Mouse (Mus musculus) liver, postnatal 0 days (tissue): ENCODE results near the gene Pdxdc1. TPM values are rescaled to one million over a fixed set of nuclear protein-coding genes. Genes with fewer than 3 reads are reported as not detected.

ENCODE experiments used
- ATAC-seq: fragments of 200-750 bp; cut with Nextera tagmentation; 2 replicates; pipeline ENCODE4 v1.8.0; 2017; ENCODE audit warnings: mild to moderate bottlenecking, moderate library complexity
- DNase-seq: peaks from one replicate; pipeline ENCODE4 v3.0.0-alpha.2; 2016
- H3K27ac ChIP-seq: fragments of 300-500 bp; sonication (generic); 2 replicates; pipeline ENCODE4 v1.5.1; 2014; ENCODE audit warnings: antibody characterized with exemption, moderate library complexity, mild to moderate bottlenecking, low read depth
- H3K27me3 ChIP-seq: fragments of 300-500 bp; sonication (generic); 2 replicates; pipeline ENCODE4 v1.6.1; 2014; ENCODE audit warnings: low read length, control low read depth, mixed read lengths; ENCODE audit not compliant: insufficient read depth
- H3K36me3 ChIP-seq: fragments of 300-500 bp; sonication (generic); replicated peaks from 2 replicates; pipeline ENCODE4 v1.6.1; 2014; ENCODE audit warnings: mild to moderate bottlenecking, control low read depth, low read length, moderate library complexity, mixed read lengths; ENCODE audit not compliant: insufficient read depth
- H3K4me1 ChIP-seq: fragments of 300-500 bp; sonication (generic); 2 replicates; pipeline ENCODE4 v1.6.1; 2014; ENCODE audit warnings: antibody characterized with exemption, mild to moderate bottlenecking, control low read depth; ENCODE audit not compliant: insufficient read depth
- H3K4me2 ChIP-seq: fragments of 300-500 bp; sonication (generic); 2 replicates; pipeline ENCODE4 v1.6.1; 2014; ENCODE audit warnings: low read depth, mild to moderate bottlenecking, low read length, moderate library complexity, mixed read lengths
- H3K4me3 ChIP-seq: fragments of 300-500 bp; sonication (generic); 2 replicates; pipeline ENCODE4 v1.5.1; 2014; ENCODE audit warnings: low read depth, low read length
- H3K9ac ChIP-seq: fragments of 300-500 bp; sonication (generic); replicated peaks from 2 replicates; pipeline ENCODE4 v1.6.1; 2014; ENCODE audit warnings: mild to moderate bottlenecking, moderate library complexity
- H3K9me3 ChIP-seq: fragments of 300-500 bp; sonication (generic); 2 replicates; pipeline ENCODE4 v1.6.1; 2016; ENCODE audit warnings: mild to moderate bottlenecking, control low read depth, low read length, mixed read lengths
- CTCF ChIP-seq: sonication (generic); IDR thresholded peaks from 2 replicates; pipeline ENCODE4 v1.5.1; 2016; ENCODE audit warnings: antibody characterized with exemption, low read depth
- EP300 ChIP-seq: IDR thresholded peaks from 2 replicates; pipeline ENCODE4 v1.6.1; 2016; ENCODE audit warnings: antibody characterized with exemption, low read depth, mild to moderate bottlenecking
- WGBS: fragments of 180-500 bp; shearing (Covaris S2); extraction: QIAGEN DNeasy Blood & Tissue Kit; methylation state at CpG from one replicate; pipeline ENCODE4 v1.1.7; 2014; ENCODE audit not compliant: insufficient replicate concordance; 5-methylcytosine and 5-hydroxymethylcytosine counted together
- polyA plus RNA-seq: library from polyadenylated mRNA; unstranded; fragments of >200 nt; fragmentation: Nextera tagmentation; extraction: Ambion mirVana; gene quantifications from 2 replicates; pipeline ENCODE4 v1.2.1, GENCODE M21; 2015

Gene Pdxdc1
- 24.7 and 27.5 TPM in 2 replicates for polyA plus RNA-seq

DNA sequence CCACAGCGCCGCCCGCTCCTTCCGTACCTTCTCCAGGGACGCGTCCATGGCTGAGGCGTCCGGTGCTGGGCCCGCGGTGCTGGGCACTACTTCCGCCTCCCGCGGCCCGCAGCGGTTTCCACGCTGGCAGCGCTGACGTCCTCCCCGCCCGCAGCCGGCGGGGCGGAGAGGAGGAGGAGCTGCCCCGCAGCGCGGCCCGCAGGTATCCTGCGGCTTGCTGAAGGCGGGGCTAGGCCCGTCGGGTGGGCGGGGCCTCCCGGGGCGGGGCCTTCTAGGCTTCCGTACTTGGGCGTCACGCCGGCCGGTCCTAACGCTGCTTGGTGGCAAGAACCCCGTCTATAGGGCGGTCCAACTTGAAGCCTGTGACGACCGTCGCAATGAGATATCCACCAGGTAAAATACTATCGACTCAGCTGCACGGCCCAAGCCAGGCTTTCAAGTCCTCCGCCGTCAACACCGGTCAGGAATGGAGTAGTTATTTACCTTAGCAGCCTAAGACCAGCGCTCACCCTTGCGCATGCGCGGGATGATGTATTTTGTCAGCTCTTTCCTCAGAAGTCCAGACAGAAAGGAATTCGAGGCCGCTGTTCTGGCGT lies at the start of gene Pdxdc1, which contains the start of gene Mpv17l:
TSS of gene Pdxdc1 (minus strand) at position 244 of the 596 bp plus-strand sequence.
TSS of gene Mpv17l (plus strand) at position 274 of the 596 bp plus-strand sequence.
- Histone ChIP-seq H3K9ac (peak within 1 kb of the TSS; percentile 98), H3K27ac (peak within 1 kb of the TSS; percentile 95), H3K36me3 (no peaks in the 10 kb centered on the region), H3K4me1 (peaks cover 12% of the 10 kb centered on the region), H3K27me3 (no peaks in the 10 kb centered on the region), H3K4me3 (peak within 1 kb of the TSS; percentile 98), H3K4me2 (peak within 1 kb of the TSS; percentile 94), H3K9me3 (no peaks in the 10 kb centered on the region)
- TF ChIP-seq EP300 (no peak), CTCF (no peak)
- under 1% methylated on average over 54 of the region's 57 CpGs for WGBS
- ATAC-seq (peak; percentile 95), DNase-seq (peak; percentile 99)

DNA sequence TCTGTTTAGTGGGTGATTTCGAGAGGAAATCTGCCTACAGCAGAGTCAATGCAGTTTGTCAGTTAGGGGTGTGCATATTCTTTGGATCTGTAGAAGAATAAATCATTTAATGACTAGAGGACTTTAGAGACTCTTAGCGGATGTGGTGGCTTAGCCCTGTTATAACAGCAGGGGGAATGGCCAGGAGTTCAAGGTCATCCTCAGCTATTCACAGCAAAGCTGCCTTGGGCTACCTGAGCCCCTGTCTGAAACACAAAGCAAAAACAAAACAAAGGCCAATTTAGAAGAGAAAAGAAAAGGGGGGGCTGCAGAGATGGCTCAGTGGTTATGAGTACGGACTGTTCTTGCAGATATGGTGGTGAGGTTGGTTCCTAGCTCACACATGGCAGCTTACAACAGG lies 48.3 kb upstream of the Pdxdc1 start:
- Histone ChIP-seq H3K4me1 (no peaks in the 10 kb centered on the region), H3K27ac (no peak overlapping the region), H3K9me3 (no peaks in the 10 kb centered on the region), H3K9ac (no peak overlapping the region), H3K4me3 (no peak overlapping the region), H3K36me3 (0 out of 2 replicates have a peak, but pooled peaks cover 3% of the 10 kb centered on the region), H3K27me3 (no peaks in the 10 kb centered on the region), H3K4me2 (no peak overlapping the region)
- no peak for DNase-seq
- no peak for ATAC-seq
- TF ChIP-seq CTCF (no peak), EP300 (no peak)
- 73% methylated on average over 3 of the region's 3 CpGs for WGBS

DNA sequence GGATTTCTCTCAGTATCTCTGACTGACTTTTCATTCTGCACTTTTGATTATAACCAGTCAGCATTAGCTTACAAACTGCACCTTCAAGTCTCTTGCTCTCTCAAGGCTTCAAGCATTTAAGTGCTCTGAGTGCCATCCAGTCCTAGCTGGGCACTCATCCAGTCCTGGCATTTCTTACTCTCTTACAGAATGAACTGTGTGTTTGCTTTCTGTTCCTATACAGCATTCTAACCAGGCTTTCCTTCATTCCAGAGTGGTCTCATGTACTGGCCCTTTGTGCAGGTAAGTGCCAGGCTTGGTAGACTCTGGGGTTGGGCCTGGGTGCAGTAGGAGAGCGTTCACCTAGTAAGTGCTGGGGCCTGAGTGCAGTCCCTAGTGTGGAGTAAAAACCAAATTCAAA lies 43.4 kb upstream of the Pdxdc1 start:
- Histone ChIP-seq H3K4me2 (no peak overlapping the region), H3K27me3 (no peaks in the 10 kb centered on the region), H3K4me3 (no peak overlapping the region), H3K9me3 (no peaks in the 10 kb centered on the region), H3K4me1 (no peaks in the 10 kb centered on the region; the same call in 1 of the 2 replicates), H3K9ac (no peak overlapping the region), H3K36me3 (0 out of 2 replicates have a peak, but pooled peaks cover 3% of the 10 kb centered on the region), H3K27ac (no peak overlapping the region)
- WGBS = 83% methylated on average over 1 of the region's 1 CpGs
- DNase-seq (no peak), ATAC-seq (no peak)
- TF ChIP-seq EP300 (no peak), CTCF (no peak)

DNA sequence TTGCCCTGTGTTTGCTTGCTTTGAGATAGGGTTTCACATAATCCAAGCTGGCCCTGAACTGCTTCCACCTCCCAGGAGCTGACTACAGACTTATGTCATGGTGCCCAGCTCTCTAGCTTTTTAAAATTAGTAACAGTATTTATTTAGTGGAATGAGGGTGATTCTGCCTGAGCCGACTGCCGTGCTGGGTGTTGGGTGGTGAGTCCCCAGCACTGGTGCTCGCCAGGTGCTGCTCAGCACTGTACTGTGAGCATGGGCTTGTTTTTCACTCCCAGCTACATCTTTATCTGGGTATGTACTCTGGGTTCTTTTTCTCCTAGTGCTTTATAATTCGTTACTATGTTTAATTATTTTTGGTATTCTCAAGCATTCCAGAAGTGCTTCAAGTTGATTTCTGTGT lies 42.2 kb upstream of the Pdxdc1 start:
- H3K9me3 ChIP-seq = no peaks in the 10 kb centered on the region
- no peak overlapping the region for H3K4me2 ChIP-seq
- H3K27ac ChIP-seq = no peak overlapping the region
- ATAC-seq (no peak), DNase-seq (no peak)
- H3K4me3 ChIP-seq = no peak overlapping the region
- 0 out of 2 replicates have a peak, but pooled peaks cover 3% of the 10 kb centered on the region for H3K36me3 ChIP-seq
- TF ChIP-seq EP300 = no peak
- TF ChIP-seq CTCF = no peak
- no peaks in the 10 kb centered on the region; the same call in none of the 2 replicates for H3K4me1 ChIP-seq
- 71% methylated on average over 4 of the region's 4 CpGs for WGBS
- no peak overlapping the region for H3K9ac ChIP-seq
- 0 out of 2 replicates have a peak, but pooled peaks cover 8% of the 10 kb centered on the region for H3K27me3 ChIP-seq

DNA sequence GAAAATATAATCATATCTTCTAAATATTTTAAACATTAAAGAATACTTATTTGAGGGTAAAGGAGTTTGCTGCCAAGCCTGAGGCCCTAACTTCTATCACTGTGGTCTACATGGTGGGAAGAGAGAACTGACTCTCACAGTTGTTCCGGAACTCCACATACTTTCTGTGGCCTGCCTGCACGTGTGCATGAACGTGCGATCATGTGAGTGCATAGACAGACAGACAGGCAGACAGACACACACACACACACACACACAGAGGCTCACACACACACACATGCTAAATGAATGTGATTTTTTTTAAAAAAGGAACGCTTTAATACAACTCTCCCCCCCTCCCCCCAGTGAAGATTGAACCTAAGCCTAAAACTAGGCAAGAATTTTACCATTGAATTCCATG lies 41.8 kb upstream of the Pdxdc1 start:
- no peak overlapping the region for H3K4me3 ChIP-seq
- no peak for ATAC-seq
- H3K4me1 ChIP-seq = no peaks in the 10 kb centered on the region; the same call in none of the 2 replicates
- no peak overlapping the region for H3K4me2 ChIP-seq
- TF ChIP-seq EP300 (no peak), CTCF (no peak)
- 0 out of 2 replicates have a peak, but pooled peaks cover 3% of the 10 kb centered on the region for H3K36me3 ChIP-seq
- H3K27ac ChIP-seq = no peak overlapping the region
- no peak overlapping the region for H3K9ac ChIP-seq
- H3K9me3 ChIP-seq = no peaks in the 10 kb centered on the region
- 73% methylated on average over 5 of the region's 5 CpGs for WGBS
- 0 out of 2 replicates have a peak, but pooled peaks cover 9% of the 10 kb centered on the region for H3K27me3 ChIP-seq
- no peak for DNase-seq

DNA sequence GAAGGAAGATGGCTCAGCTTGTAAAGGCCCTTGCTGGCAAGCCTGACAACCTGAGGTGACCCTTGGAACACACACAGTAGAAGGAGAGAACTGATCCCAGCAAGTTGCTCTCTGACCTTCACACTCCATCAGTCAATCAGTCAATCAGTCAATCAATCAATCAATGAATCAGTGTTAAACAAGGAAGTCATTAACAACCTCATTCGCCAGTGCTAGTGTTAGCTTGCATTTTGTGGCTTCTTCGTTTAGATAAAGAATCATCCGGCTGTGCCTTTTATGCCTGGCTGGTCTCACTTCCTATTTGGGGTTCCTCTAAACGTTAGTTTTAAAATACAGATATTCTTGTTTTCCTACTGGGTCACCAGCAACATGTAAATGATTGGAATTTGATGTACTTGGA lies 41.2 kb upstream of the Pdxdc1 start:
- 0 out of 2 replicates have a peak, but pooled peaks cover 9% of the 10 kb centered on the region for H3K27me3 ChIP-seq
- no peak overlapping the region for H3K27ac ChIP-seq
- ATAC-seq = no peak
- H3K9me3 ChIP-seq = no peaks in the 10 kb centered on the region
- H3K4me2 ChIP-seq = no peak overlapping the region
- WGBS = 16% methylated on average over 4 of the region's 4 CpGs
- H3K9ac ChIP-seq = no peak overlapping the region
- no peaks in the 10 kb centered on the region; the same call in none of the 2 replicates for H3K4me1 ChIP-seq
- no peak for TF ChIP-seq CTCF
- TF ChIP-seq EP300 = no peak
- no peak for DNase-seq
- H3K36me3 ChIP-seq = 0 out of 2 replicates have a peak, but pooled peaks cover 3% of the 10 kb centered on the region
- H3K4me3 ChIP-seq = no peak overlapping the region
